Mouse (Mus musculus) hindbrain, embryonic 15.5 days (tissue): ENCODE measurements around the gene Gm7233. TPM values are rescaled to one million over a fixed set of nuclear protein-coding genes. Genes with fewer than 3 reads are reported as not detected.
"Not testable (repeated sequence)": the region's sequence is repeated elsewhere in the genome, so short reads cannot be mapped to it uniquely, and the experiment has no call there.

Experiments used
- ATAC-seq: fragments of 200-750 bp; cut with Nextera tagmentation; 2 replicates; pipeline ENCODE4 v1.8.0; 2017; ENCODE audit warnings: low read depth, moderate number of reproducible peaks, moderate TSS enrichment; ENCODE audit not compliant: low FRiP score
- H3K27ac ChIP-seq: fragments of 300-500 bp; sonication (generic); replicated peaks from 2 replicates; pipeline ENCODE4 v1.5.1; 2015; ENCODE audit warnings: mild to moderate bottlenecking, inconsistent platforms
- H3K27me3 ChIP-seq: fragments of 300-500 bp; sonication (generic); 2 replicates; pipeline ENCODE4 v1.6.1; 2015; ENCODE audit warnings: control low read depth, inconsistent platforms
- H3K36me3 ChIP-seq: fragments of 300-500 bp; sonication (generic); 2 replicates; pipeline ENCODE4 v1.6.1; 2015; ENCODE audit warnings: control low read depth, inconsistent platforms
- H3K4me1 ChIP-seq: fragments of 300-500 bp; sonication (generic); replicated peaks from 2 replicates; pipeline ENCODE4 v1.6.1; 2015; ENCODE audit warnings: control low read depth, inconsistent platforms
- H3K4me2 ChIP-seq: fragments of 300-500 bp; sonication (generic); 2 replicates; pipeline ENCODE4 v1.6.1; 2015; ENCODE audit warnings: moderate library complexity, mild to moderate bottlenecking, inconsistent platforms
- H3K4me3 ChIP-seq: fragments of 300-500 bp; sonication (generic); 2 replicates; pipeline ENCODE4 v1.5.1; 2015; ENCODE audit warnings: mild to moderate bottlenecking, inconsistent platforms
- H3K9ac ChIP-seq: fragments of 300-500 bp; sonication (generic); 2 replicates; pipeline ENCODE4 v1.6.1; 2015; ENCODE audit warnings: inconsistent platforms
- H3K9me3 ChIP-seq: fragments of 300-500 bp; sonication (generic); 2 replicates; pipeline ENCODE4 v1.6.1; 2016; ENCODE audit warnings: control low read depth, inconsistent platforms
- WGBS: fragments of 180-500 bp; shearing (Covaris S2); methylation state at CpG from one replicate; pipeline ENCODE4 v1.1.7; 2015; 5-methylcytosine and 5-hydroxymethylcytosine counted together
- polyA plus RNA-seq: library from polyadenylated mRNA; unstranded; fragments of >200 nt; fragmentation: Nextera tagmentation; extraction: Ambion mirVana; gene quantifications from 2 replicates; pipeline ENCODE4 v1.2.1, GENCODE M21; 2015

Gene Gm7233
- polyA plus RNA-seq = not detected in 2 replicates

- ATAC-seq, H3K27ac ChIP-seq: not testable (repeated sequence)
- WGBS = 84% methylated on average over 5 of the region's 5 CpGs
Measured at GRCm38 (mm10) chr14:43179567-43179966, at the start of gene Gm7233. TSS of gene Gm7233 (plus strand) at chr14:43179867.

GRCm38 (mm10) chr14:43167189-43167588, 12.5 kb upstream of the Gm7233 start:
- not testable (repeated sequence) for H3K36me3 ChIP-seq, ATAC-seq, H3K4me1 ChIP-seq, H3K27ac ChIP-seq, H3K9me3 ChIP-seq, H3K4me3 ChIP-seq, H3K27me3 ChIP-seq, H3K4me2 ChIP-seq, H3K9ac ChIP-seq
- WGBS = 74% methylated on average over 4 of the region's 4 CpGs

More at GRCm38 (mm10) chr14:43179567-43179966, at the start of gene Gm7233:
- H3K36me3 ChIP-seq, H3K4me1 ChIP-seq, H3K27me3 ChIP-seq, H3K4me3 ChIP-seq, H3K9me3 ChIP-seq, H3K4me2 ChIP-seq, H3K9ac ChIP-seq: not testable (repeated sequence)

GRCm38 (mm10) chr14:43167942-43168341, 11.7 kb upstream of the Gm7233 start:
- WGBS = no CpG with 5 or more reads among the region's 10 CpGs
- not testable (repeated sequence) for H3K9me3 ChIP-seq

GRCm38 (mm10) chr14:43168573-43169170, 11.0 kb upstream of the Gm7233 start:
- 38% methylated on average over 1 of the region's 10 CpGs for WGBS
- H3K27me3 ChIP-seq, H3K36me3 ChIP-seq, H3K4me1 ChIP-seq, H3K27ac ChIP-seq, H3K4me3 ChIP-seq, H3K4me2 ChIP-seq, H3K9ac ChIP-seq, H3K9me3 ChIP-seq: not testable (repeated sequence)
- ATAC-seq = 0 out of 2 replicates have a peak, but pooled peaks have one; percentile 65

More at GRCm38 (mm10) chr14:43167942-43168341, 11.7 kb upstream of the Gm7233 start:
- not testable (repeated sequence) for H3K27ac ChIP-seq, H3K4me2 ChIP-seq, H3K27me3 ChIP-seq, ATAC-seq, H3K36me3 ChIP-seq, H3K4me1 ChIP-seq, H3K4me3 ChIP-seq, H3K9ac ChIP-seq

GRCm38 (mm10) chr14:43235204-43235603, 55.5 kb downstream of the Gm7233 start, which contains the start of gene Gm8122:
TSS of gene Gm8122 (minus strand) at chr14:43235304.
- not testable (repeated sequence) for H3K9ac ChIP-seq, H3K4me1 ChIP-seq, ATAC-seq, H3K4me2 ChIP-seq, H3K4me3 ChIP-seq, H3K9me3 ChIP-seq, H3K36me3 ChIP-seq, H3K27ac ChIP-seq, H3K27me3 ChIP-seq
- 95% methylated on average over 4 of the region's 4 CpGs for WGBS

Other genes with a start within 250 kb of the Gm7233 start
- gene Gm8082, start 186.2 kb upstream of the Gm7233 start, polyA plus RNA-seq = not detected in 2 replicates
- gene Gm10376, start 164.2 kb upstream of the Gm7233 start, polyA plus RNA-seq = not detected in 2 replicates
- gene Gm8094, start 103.2 kb upstream of the Gm7233 start, polyA plus RNA-seq = not detected in 2 replicates
- 0.08 TPM in 1 of 2 replicates, not detected in the other for gene Gm8104, start 79.3 kb upstream of the Gm7233 start, polyA plus RNA-seq
- not detected in 2 replicates for gene Gm8122, start 55.4 kb downstream of the Gm7233 start, polyA plus RNA-seq
- gene Gm8126, start 78.8 kb downstream of the Gm7233 start, polyA plus RNA-seq = not detected in 2 replicates
- not detected in 2 replicates for gene Gm9732, start 95.2 kb downstream of the Gm7233 start, polyA plus RNA-seq
- gene Gm8127, start 114.0 kb downstream of the Gm7233 start, polyA plus RNA-seq = not detected in 2 replicates
- not detected in 2 replicates for gene 1700001F09Rik, start 167.9 kb downstream of the Gm7233 start, polyA plus RNA-seq
- gene Gm8138, start 236.5 kb downstream of the Gm7233 start, polyA plus RNA-seq = not detected in 2 replicates